Mouse (Mus musculus) CH12.LX (cell line): ENCODE measurements at regions not wholly inside any gene's neighbourhood (a gene's known extent, or its start where the extent isn't known, plus 50 kb on each side); places are given as distances from the start of the nearest gene placed in this dataset.

Experiments
- DNase-seq: peaks from one replicate; pipeline ENCODE4 v3.0.0-alpha.2; 2013; ENCODE audit errors: extremely low read depth
- H3K27ac ChIP-seq: 2 replicates; pipeline ENCODE4 v1.5.1; 2012; ENCODE audit warnings: low read depth, mild to moderate bottlenecking, control low read depth, moderate library complexity; ENCODE audit not compliant: insufficient read depth
- H3K27me3 ChIP-seq: replicated peaks from 2 replicates; pipeline ENCODE3; 2012; ENCODE audit warnings: inconsistent platforms
- H3K36me3 ChIP-seq, 2 experiments: replicated peaks in 1 of 2; 2 replicates each; pipeline versions ENCODE3 to v1.6.1; 2012; ENCODE audit warnings: inconsistent platforms in 1 of 2, low read length in 1 of 2, mild to moderate bottlenecking in 1 of 2, mixed read lengths in 1 of 2, moderate library complexity in 1 of 2; ENCODE audit not compliant: control insufficient read depth in 1 of 2, insufficient read depth in 1 of 2
- H3K4me1 ChIP-seq, 2 experiments: 2 replicates each; pipeline ENCODE4 v1.6.1; 2012; ENCODE audit warnings: inconsistent platforms in 1 of 2, moderate library complexity in 1 of 2; ENCODE audit not compliant: insufficient read depth in 2 of 2, control insufficient read depth in 1 of 2
- H3K4me2 ChIP-seq: 2 replicates; pipeline ENCODE4 v1.6.1; 2012; ENCODE audit warnings: low read depth, mild to moderate bottlenecking, control low read depth; ENCODE audit not compliant: poor library complexity, insufficient read depth, severe bottlenecking
- H3K4me3 ChIP-seq, 3 experiments: fragments of 150-350 bp in 1 of 3; sonication (generic) in 1 of 3; replicated peaks in 1 of 3; 2 replicates each; pipeline versions ENCODE3 to v1.5.1; 2011 to 2012; ENCODE audit warnings: low read depth in 2 of 3, low read length in 2 of 3, mild to moderate bottlenecking in 2 of 3, moderate library complexity in 2 of 3, control low read depth in 1 of 3, improper control_type of control experiment in 1 of 3, inconsistent platforms in 1 of 3, mixed read lengths in 1 of 3; ENCODE audit not compliant: poor library complexity in 1 of 3
- H3K79me2 ChIP-seq: replicated peaks from 2 replicates; pipeline ENCODE4 v1.6.1; 2012; ENCODE audit warnings: mild to moderate bottlenecking, moderate library complexity; ENCODE audit not compliant: control insufficient read depth, poor library complexity, insufficient read depth, severe bottlenecking; ENCODE audit errors: extremely low read depth
- H3K9ac ChIP-seq: 2 replicates; pipeline ENCODE4 v1.6.1; 2012; ENCODE audit warnings: low read depth, mild to moderate bottlenecking, control low read depth, moderate library complexity; ENCODE audit not compliant: insufficient read depth
- H3K9me3 ChIP-seq: replicated peaks from 2 replicates; pipeline ENCODE3; 2012; ENCODE audit warnings: low read length, inconsistent platforms, mixed read lengths
- BHLHE40 ChIP-seq: IDR thresholded peaks from 2 replicates; pipeline ENCODE4 v1.6.1; 2011; ENCODE audit warnings: mild to moderate bottlenecking, low read depth, low read length, improper control_type of control experiment
- CTCF ChIP-seq, 2 experiments: IDR thresholded peaks in 1 of 2; conservative IDR thresholded peaks in 1 of 2; 2 replicates each; pipeline ENCODE4 v1.5.1; 2011 to 2012; ENCODE audit warnings: low read depth in 2 of 2, low read length in 2 of 2, improper control_type of control experiment in 1 of 2, inconsistent platforms in 1 of 2, mild to moderate bottlenecking in 1 of 2, moderate library complexity in 1 of 2
- E2F4 ChIP-seq: IDR thresholded peaks from 2 replicates; pipeline ENCODE4 v1.6.1; 2011; ENCODE audit warnings: low read depth, low read length, improper control_type of control experiment; ENCODE audit not compliant: insufficient replicate concordance
- EP300 ChIP-seq: IDR thresholded peaks from 2 replicates; pipeline ENCODE4 v1.6.1; 2011; ENCODE audit warnings: low read length, improper control_type of control experiment
- ETS1 ChIP-seq: conservative IDR thresholded peaks from 2 replicates; pipeline ENCODE4 v1.6.1; 2012; ENCODE audit warnings: low read depth, mild to moderate bottlenecking, inconsistent platforms, low read length, improper control_type of control experiment, moderate library complexity
- IRF4 ChIP-seq: IDR thresholded peaks from 2 replicates; pipeline ENCODE4 v1.6.1; 2014; ENCODE audit warnings: low read depth, mild to moderate bottlenecking, inconsistent platforms, low read length, improper control_type of control experiment
- KAT2A ChIP-seq: IDR thresholded peaks from 2 replicates; pipeline ENCODE4 v1.6.1; 2012; ENCODE audit warnings: low read length, improper control_type of control experiment, inconsistent platforms; ENCODE audit not compliant: insufficient replicate concordance
- MAFK ChIP-seq: IDR thresholded peaks from 2 replicates; pipeline ENCODE4 v1.6.1; 2011; ENCODE audit warnings: low read length, improper control_type of control experiment; ENCODE audit not compliant: insufficient replicate concordance
- MAX ChIP-seq: IDR thresholded peaks from 2 replicates; pipeline ENCODE4 v1.6.1; 2011; ENCODE audit warnings: low read length, improper control_type of control experiment
- MXI1 ChIP-seq: IDR thresholded peaks from 2 replicates; pipeline ENCODE4 v1.6.1; 2011; ENCODE audit warnings: mild to moderate bottlenecking, low read depth, low read length, improper control_type of control experiment
- NELFE ChIP-seq: IDR thresholded peaks from 2 replicates; pipeline ENCODE4 v1.6.1; 2011; ENCODE audit warnings: low read depth, low read length, improper control_type of control experiment
- NRF1 ChIP-seq: IDR thresholded peaks from 2 replicates; pipeline ENCODE4 v1.6.1; 2014; ENCODE audit warnings: low read depth, mild to moderate bottlenecking, inconsistent platforms, low read length, improper control_type of control experiment, moderate library complexity
- PAX5 ChIP-seq: IDR thresholded peaks from 2 replicates; pipeline ENCODE4 v1.6.1; 2012; ENCODE audit warnings: low read length, inconsistent platforms, mixed read lengths
- POLR2A ChIP-seq: IDR thresholded peaks from 2 replicates; pipeline ENCODE4 v1.6.1; 2011; ENCODE audit warnings: low read depth, mild to moderate bottlenecking, improper control_type of control experiment, low read length
- SIN3A ChIP-seq: IDR thresholded peaks from 2 replicates; pipeline ENCODE4 v1.6.1; 2012; ENCODE audit warnings: low read length, improper control_type of control experiment, inconsistent platforms
- UBTF ChIP-seq: IDR thresholded peaks from 2 replicates; pipeline ENCODE4 v1.6.1; 2012; ENCODE audit warnings: low read depth, mild to moderate bottlenecking, inconsistent platforms, low read length, improper control_type of control experiment, moderate library complexity
- USF1 ChIP-seq: IDR thresholded peaks from 2 replicates; pipeline ENCODE4 v1.6.1; 2014; ENCODE audit warnings: low read depth, mild to moderate bottlenecking, inconsistent platforms, low read length, improper control_type of control experiment
- USF2 ChIP-seq: conservative IDR thresholded peaks from 2 replicates; pipeline ENCODE4 v1.6.1; 2011; ENCODE audit warnings: low read depth, low read length, improper control_type of control experiment
- ZKSCAN1 ChIP-seq: IDR thresholded peaks from 2 replicates; pipeline ENCODE4 v1.6.1; 2012; ENCODE audit warnings: low read depth, inconsistent platforms, low read length, improper control_type of control experiment, borderline replicate concordance
- dilution Hi-C: fragments of 300-500 bp; cut with MboI; formaldehyde crosslinking; loops from 2 replicates; pipeline ENCODE4 v1.14.3; 2020; ENCODE audit warnings: low sequenced_read_pairs; ENCODE audit not compliant: extremely low pct_unique_long_range_greater_than_20kb, extremely low pct_ligation_motif_present
- in situ Hi-C: fragments of 300-500 bp; cut with MboI; formaldehyde crosslinking; loops from 3 replicates; pipeline ENCODE4 v1.14.3; 2019; ENCODE audit warnings: low sequenced_read_pairs, low pct_ligation_motif_present, low pct_unique_long_range_greater_than_20kb, mixed read lengths

- Histone ChIP-seq H3K36me3 (no peaks in the 10 kb centered on the region), H3K9ac (no peak overlapping the region), H3K27ac (no peak overlapping the region), H3K9me3 (no peaks in the 10 kb centered on the region), H3K79me2 (no peaks in the 10 kb centered on the region), H3K4me1 (no peaks in the 10 kb centered on the region), H3K4me3 (no peak overlapping the region), H3K4me2 (no peak overlapping the region), H3K27me3 (no peaks in the 10 kb centered on the region)
- no peak for TF ChIP-seq IRF4
- no peak for TF ChIP-seq NELFE
- TF ChIP-seq E2F4, result no peak
- no peak for TF ChIP-seq BHLHE40
- no peak for TF ChIP-seq PAX5
- TF ChIP-seq USF1, result no peak
- TF ChIP-seq USF2, result no peak
- no peak for TF ChIP-seq UBTF
- TF ChIP-seq KAT2A, result no peak
- no peak for TF ChIP-seq NRF1
- no peak for TF ChIP-seq ETS1
- no peak for TF ChIP-seq POLR2A
- TF ChIP-seq EP300, result no peak
- in situ Hi-C loops (no loop called here), dilution Hi-C loops (no loop called here)
- DNase-seq, result no peak
Observed at GRCm38 (mm10) chr7:72711193-72712131, 405.1 kb upstream of the Mctp2 start.

GRCm38 (mm10) chr7:72715401-72715800 is 409.0 kb upstream of the Mctp2 start:
- Histone ChIP-seq H3K9ac (no peak overlapping the region), H3K79me2 (no peaks in the 10 kb centered on the region), H3K9me3 (no peaks in the 10 kb centered on the region), H3K4me2 (no peak overlapping the region), H3K27me3 (no peaks in the 10 kb centered on the region), H3K4me1 (no peaks in the 10 kb centered on the region), H3K36me3 (no peaks in the 10 kb centered on the region), H3K27ac (no peak overlapping the region), H3K4me3 (no peak overlapping the region)
- dilution Hi-C loops (no loop called here), in situ Hi-C loops (no loop called here)
- no peak for DNase-seq
- TF ChIP-seq CTCF (conservative IDR thresholded peaks at IDR 0.05 in 1 of 2, IDR thresholded peaks at IDR 0.05 in 1 of 2; ENCODE audit: low read depth in 2 of 2, low read length in 2 of 2) (no peak), USF1 (no peak), ZKSCAN1 (no peak), MAX (no peak), SIN3A (no peak), MAFK (no peak), MXI1 (no peak)
